Mouse (Mus musculus) C2C12 (cell line): ENCODE data around the gene Gm40460.
"Not testable (repeated sequence)": the region's sequence is repeated elsewhere in the genome, so short reads cannot be mapped to it uniquely, and the experiment has no call there.

Source experiments
- CEBPB ChIP-seq: IDR thresholded peaks from one replicate; pipeline ENCODE4 v1.6.1; 2011; ENCODE audit warnings: low read depth, mild to moderate bottlenecking, control low read depth, moderate library complexity
- CTCF ChIP-seq: IDR thresholded peaks from one replicate; pipeline ENCODE4 v1.5.1; 2011; ENCODE audit not compliant: control insufficient read depth, insufficient read depth, insufficient read length
- FOSL1 ChIP-seq: IDR thresholded peaks from one replicate; pipeline ENCODE4 v1.8.0; 2011; ENCODE audit warnings: mild to moderate bottlenecking, low read length; ENCODE audit not compliant: poor library complexity, insufficient read depth, severe bottlenecking
- MYOD1 ChIP-seq: IDR thresholded peaks from one replicate; pipeline ENCODE4 v1.6.1; 2011; ENCODE audit warnings: low read depth; ENCODE audit not compliant: control insufficient read depth, insufficient read length
- MYOG ChIP-seq: IDR thresholded peaks from one replicate; pipeline ENCODE4 v1.6.1; 2011; ENCODE audit not compliant: control insufficient read depth, insufficient read length; ENCODE audit errors: extremely low read depth
- USF1 ChIP-seq: IDR thresholded peaks from one replicate; pipeline ENCODE4 v1.6.1; 2011; ENCODE audit warnings: low read depth, mild to moderate bottlenecking, control low read depth, moderate library complexity

DNA sequence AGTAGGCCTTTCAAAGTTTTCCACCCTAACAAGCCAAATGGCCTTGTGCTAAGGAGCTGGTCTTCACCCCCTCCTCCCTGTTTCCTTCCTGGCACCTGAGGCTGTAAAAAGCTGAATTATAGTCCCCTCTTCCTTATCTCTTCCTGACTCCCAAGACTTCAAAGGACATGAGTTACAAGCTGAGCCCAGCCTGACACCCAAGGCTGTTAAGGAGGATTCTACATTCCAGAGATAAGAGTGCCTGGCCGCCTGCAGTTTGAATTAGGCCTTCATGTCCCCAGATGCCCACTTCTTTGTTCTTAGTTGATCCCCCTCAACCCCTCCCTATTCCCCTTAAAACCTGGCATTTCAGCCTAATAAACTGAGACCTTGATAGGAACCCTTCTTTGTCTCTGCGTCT is 42.0 kb upstream of the Gm40460 start:
- not testable (repeated sequence) for TF ChIP-seq FOSL1, USF1, CTCF, MYOG, CEBPB, MYOD1
